Mouse (Mus musculus) intestine, embryonic 16.5 days (tissue): ENCODE results near the gene Adra2b. TPM values are rescaled to one million over a fixed set of nuclear protein-coding genes. Genes with fewer than 3 reads are reported as not detected.

ENCODE experiments used
- ATAC-seq: fragments of 200-750 bp; cut with Nextera tagmentation; 2 replicates; pipeline ENCODE4 v1.8.0; 2017; ENCODE audit warnings: moderate TSS enrichment, moderate library complexity
- H3K27ac ChIP-seq: fragments of 300-500 bp; sonication (generic); 2 replicates; pipeline ENCODE4 v1.5.1; 2014; ENCODE audit warnings: mild to moderate bottlenecking, low read length
- H3K27me3 ChIP-seq: fragments of 300-500 bp; sonication (generic); replicated peaks from 2 replicates; pipeline ENCODE4 v1.6.1; 2014; ENCODE audit warnings: low read length, control low read depth, mixed read lengths; ENCODE audit not compliant: control insufficient read depth, insufficient read depth
- H3K36me3 ChIP-seq: fragments of 300-500 bp; sonication (generic); 2 replicates; pipeline ENCODE4 v1.6.1; 2014; ENCODE audit warnings: low read length, control low read depth; ENCODE audit not compliant: control insufficient read depth, insufficient read depth
- H3K4me1 ChIP-seq: fragments of 300-500 bp; sonication (generic); 2 replicates; pipeline ENCODE4 v1.6.1; 2014; ENCODE audit warnings: low read length, control low read depth, mixed read lengths; ENCODE audit not compliant: control insufficient read depth, insufficient read depth
- H3K4me2 ChIP-seq: fragments of 300-500 bp; sonication (generic); 2 replicates; pipeline ENCODE4 v1.6.1; 2014; ENCODE audit warnings: low read depth, low read length, control low read depth
- H3K4me3 ChIP-seq: fragments of 300-500 bp; sonication (generic); 2 replicates; pipeline ENCODE4 v1.5.1; 2014; ENCODE audit warnings: mild to moderate bottlenecking, low read length
- H3K9ac ChIP-seq: fragments of 300-500 bp; sonication (generic); 2 replicates; pipeline ENCODE4 v1.6.1; 2014; ENCODE audit warnings: low read depth, low read length
- H3K9me3 ChIP-seq: fragments of 300-500 bp; sonication (generic); 2 replicates; pipeline ENCODE4 v1.6.1; 2016; ENCODE audit warnings: low read length, control low read depth; ENCODE audit not compliant: control insufficient read depth
- WGBS: fragments of 180-500 bp; shearing (Covaris S2); extraction: QIAGEN DNeasy Blood & Tissue Kit; methylation state at CpG from one replicate; pipeline ENCODE4 v1.1.7; 2014; 5-methylcytosine and 5-hydroxymethylcytosine counted together
- polyA plus RNA-seq: library from polyadenylated mRNA; unstranded; fragments of >200 nt; fragmentation: Nextera tagmentation; extraction: Ambion mirVana; gene quantifications from 2 replicates; pipeline ENCODE4 v1.2.1, GENCODE M21; 2015

Adra2b gene
- polyA plus RNA-seq, 1 experiment from 2014 or later: 2.0 TPM

GRCm38 (mm10) chr2:127337531-127337930 is 25.5 kb upstream of the Adra2b start:
- H3K9ac ChIP-seq: no peak overlapping the region
- H3K4me3 ChIP-seq: peak overlapping the region; percentile 57
- no peaks in the 10 kb centered on the region for H3K9me3 ChIP-seq
- peaks cover 7% of the 10 kb centered on the region; the same call in 1 of the 2 replicates for H3K4me1 ChIP-seq
- no peak for ATAC-seq
- 72% methylated on average over 11 of the region's 11 CpGs for WGBS
- peaks cover 19% of the 10 kb centered on the region for H3K27me3 ChIP-seq
- no peaks in the 10 kb centered on the region for H3K36me3 ChIP-seq
- no peak overlapping the region for H3K27ac ChIP-seq
- H3K4me2 ChIP-seq: no peak overlapping the region

GRCm38 (mm10) chr2:127338012-127338411 is 25.0 kb upstream of the Adra2b start:
- 64% methylated on average over 7 of the region's 7 CpGs for WGBS
- ATAC-seq: no peak
- peaks cover 7% of the 10 kb centered on the region; the same call in 1 of the 2 replicates for H3K4me1 ChIP-seq
- peaks cover 19% of the 10 kb centered on the region for H3K27me3 ChIP-seq
- H3K27ac ChIP-seq: no peak overlapping the region
- no peak overlapping the region for H3K9ac ChIP-seq
- no peak overlapping the region for H3K4me3 ChIP-seq
- no peaks in the 10 kb centered on the region for H3K36me3 ChIP-seq
- no peaks in the 10 kb centered on the region for H3K9me3 ChIP-seq
- no peak overlapping the region for H3K4me2 ChIP-seq

- no peak within 1 kb of the TSS for H3K9ac ChIP-seq
- H3K27ac ChIP-seq: no peak within 1 kb of the TSS
- no peak within 1 kb of the TSS; the same call in 1 of the 2 replicates for H3K4me3 ChIP-seq
- WGBS: 78% methylated on average over 4 of the region's 4 CpGs
- no peak within 1 kb of the TSS for H3K4me2 ChIP-seq
- peaks cover 19% of the 10 kb centered on the region for H3K27me3 ChIP-seq
- H3K9me3 ChIP-seq: no peaks in the 10 kb centered on the region
- H3K4me1 ChIP-seq: peaks cover 7% of the 10 kb centered on the region; the same call in 1 of the 2 replicates
- ATAC-seq: no peak
- H3K36me3 ChIP-seq: no peaks in the 10 kb centered on the region
Measured at GRCm38 (mm10) chr2:127338416-127338815, 24.6 kb upstream of the Adra2b start, which contains the start of gene Astl. Astl (plus strand) TSS chr2:127338639.

- no peak for ATAC-seq
- H3K9ac ChIP-seq: no peak overlapping the region
- H3K27me3 ChIP-seq: peaks cover 19% of the 10 kb centered on the region
- peaks cover 7% of the 10 kb centered on the region; the same call in 1 of the 2 replicates for H3K4me1 ChIP-seq
- WGBS: 69% methylated on average over 4 of the region's 4 CpGs
- no peak overlapping the region for H3K4me3 ChIP-seq
- H3K36me3 ChIP-seq: no peaks in the 10 kb centered on the region
- no peaks in the 10 kb centered on the region for H3K9me3 ChIP-seq
- no peak overlapping the region for H3K27ac ChIP-seq
- H3K4me2 ChIP-seq: no peak overlapping the region
Measured at GRCm38 (mm10) chr2:127338833-127339232, 24.2 kb upstream of the Adra2b start.

DNA sequence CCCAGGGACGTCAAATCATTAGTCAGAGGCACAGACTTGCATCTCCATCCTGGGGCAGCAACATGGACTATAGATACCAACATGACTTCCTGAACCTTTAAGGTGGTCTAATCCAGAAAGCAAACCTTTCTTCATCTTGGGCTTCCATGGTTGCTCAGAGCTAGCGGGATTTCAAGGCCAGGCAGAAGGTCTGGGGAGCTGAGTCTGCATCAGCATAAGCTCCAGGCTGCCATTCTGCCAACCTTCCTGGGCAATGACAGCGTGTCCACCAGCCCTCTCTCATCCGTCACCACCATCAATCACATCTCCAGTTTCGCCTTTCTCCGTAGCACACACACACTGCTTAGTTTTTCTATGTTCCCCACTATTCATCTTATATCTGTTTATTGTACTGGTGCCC is 23.7 kb upstream of the Adra2b start:
- Histone ChIP-seq H3K4me1 (peaks cover 7% of the 10 kb centered on the region; the same call in 1 of the 2 replicates), H3K9me3 (no peaks in the 10 kb centered on the region), H3K4me3 (no peak overlapping the region), H3K27ac (no peak overlapping the region), H3K4me2 (no peak overlapping the region), H3K27me3 (peaks cover 19% of the 10 kb centered on the region), H3K36me3 (no peaks in the 10 kb centered on the region), H3K9ac (no peak overlapping the region)
- whole genome bisulfite sequencing: 78% methylated on average over 6 of the region's 6 CpGs
- no peak for ATAC-seq

- Histone ChIP-seq H3K9ac (no peak overlapping the region), H3K27me3 (peaks cover 19% of the 10 kb centered on the region), H3K9me3 (no peaks in the 10 kb centered on the region), H3K4me1 (0 out of 2 replicates have a peak, but pooled peaks cover 4% of the 10 kb centered on the region), H3K4me3 (no peak overlapping the region), H3K27ac (no peak overlapping the region), H3K36me3 (no peaks in the 10 kb centered on the region), H3K4me2 (no peak overlapping the region)
- ATAC-seq: no peak
- 13% methylated on average over 3 of the region's 3 CpGs for WGBS
Measured at GRCm38 (mm10) chr2:127341159-127341558, 21.8 kb upstream of the Adra2b start.

DNA sequence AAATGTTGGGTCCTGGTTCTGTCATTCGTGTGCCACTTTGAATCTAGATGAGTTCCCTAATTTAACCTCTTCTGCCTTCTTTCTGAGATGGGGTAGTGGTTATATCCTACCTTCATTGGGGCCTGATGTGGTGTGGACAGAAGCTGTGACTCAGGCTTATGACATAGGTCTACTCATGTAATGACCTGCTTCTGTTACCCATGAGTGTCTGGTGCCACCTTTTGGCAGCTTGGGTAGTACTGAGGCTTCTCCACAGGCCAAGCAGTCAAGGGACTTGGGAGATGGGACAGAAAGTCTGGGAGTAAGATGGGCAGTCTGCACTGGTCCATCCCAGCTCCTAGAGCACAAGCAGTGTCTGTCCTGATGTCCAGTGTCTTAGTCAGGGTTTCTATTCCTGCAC is 16.7 kb upstream of the Adra2b start:
- Histone ChIP-seq H3K27ac (no peak overlapping the region), H3K9ac (no peak overlapping the region), H3K4me3 (no peak overlapping the region), H3K9me3 (no peaks in the 10 kb centered on the region), H3K4me1 (no peaks in the 10 kb centered on the region), H3K36me3 (no peaks in the 10 kb centered on the region), H3K4me2 (no peak overlapping the region), H3K27me3 (no peaks in the 10 kb centered on the region)
- ATAC-seq: no peak
- WGBS: 63% methylated on average over 1 of the region's 1 CpGs

DNA sequence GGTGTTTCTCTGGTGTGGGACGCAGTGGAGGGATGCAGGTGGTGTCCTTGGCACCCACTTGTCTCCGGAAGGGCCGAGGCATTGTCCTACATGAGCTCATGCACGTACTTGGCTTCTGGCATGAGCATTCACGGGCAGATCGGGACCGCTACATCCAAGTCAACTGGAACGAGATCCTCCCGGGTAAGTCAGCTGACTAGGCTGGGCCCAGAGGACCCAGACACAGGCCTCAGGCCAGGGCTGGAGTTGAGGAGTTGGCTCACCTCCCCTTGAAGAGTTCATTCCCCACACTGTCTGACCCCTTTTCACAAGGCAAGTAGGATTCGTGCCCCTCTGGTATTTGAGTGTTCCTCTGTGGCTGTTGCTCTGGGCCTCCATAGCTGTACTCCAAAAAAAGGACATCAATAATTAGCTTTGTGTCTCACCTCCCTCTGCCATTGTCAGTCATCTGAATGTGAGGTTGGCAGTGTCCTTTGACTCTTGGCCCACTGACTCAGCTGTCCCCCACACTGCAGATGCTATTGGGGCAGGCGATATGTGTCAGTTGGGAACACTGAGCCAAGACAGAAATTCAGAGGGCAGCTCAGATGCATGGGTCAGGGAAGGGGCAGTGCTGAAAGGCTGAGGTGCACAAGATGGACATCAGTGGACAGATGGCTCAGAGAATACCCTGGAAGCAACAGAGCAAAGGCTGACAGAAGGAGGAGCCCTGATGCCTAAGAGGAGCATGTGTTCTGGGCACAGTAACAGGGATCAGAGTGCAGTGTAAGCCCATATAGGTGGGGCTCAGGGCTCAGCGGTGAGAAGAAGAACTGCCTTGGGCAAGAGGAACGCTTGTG is 15.6 kb upstream of the Adra2b start:
- no peak for ATAC-seq
- Histone ChIP-seq H3K9me3 (no peaks in the 10 kb centered on the region), H3K27me3 (no peaks in the 10 kb centered on the region), H3K9ac (no peak overlapping the region), H3K4me2 (no peak overlapping the region), H3K4me3 (no peak overlapping the region), H3K4me1 (no peaks in the 10 kb centered on the region), H3K36me3 (no peaks in the 10 kb centered on the region), H3K27ac (no peak overlapping the region)
- WGBS: 80% methylated on average over 13 of the region's 13 CpGs

DNA sequence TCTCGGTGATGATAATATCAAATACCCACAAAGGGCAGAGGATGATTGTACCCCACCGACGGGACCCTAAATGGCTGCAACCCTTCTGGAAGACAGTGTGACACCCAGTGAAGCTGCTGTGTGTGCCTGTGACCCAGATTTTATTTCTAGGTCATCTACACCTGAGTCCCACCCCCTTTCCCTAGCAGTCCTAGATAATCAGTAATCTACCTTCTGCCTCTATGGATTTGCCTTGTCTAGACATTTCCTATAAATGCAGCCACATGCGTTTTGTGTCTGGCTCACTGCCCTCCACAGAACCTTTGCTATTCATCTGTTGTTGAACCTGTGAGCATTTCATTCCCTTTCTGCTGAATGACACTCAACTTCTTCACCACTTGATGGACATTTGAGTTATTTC is 9.1 kb upstream of the Adra2b start:
- no peaks in the 10 kb centered on the region for H3K27me3 ChIP-seq
- no peaks in the 10 kb centered on the region for H3K4me1 ChIP-seq
- H3K36me3 ChIP-seq: no peaks in the 10 kb centered on the region
- no peak overlapping the region for H3K27ac ChIP-seq
- H3K4me2 ChIP-seq: no peak overlapping the region
- no peak overlapping the region for H3K9ac ChIP-seq
- WGBS: 86% methylated on average over 4 of the region's 4 CpGs
- ATAC-seq: no peak
- no peak overlapping the region for H3K4me3 ChIP-seq
- H3K9me3 ChIP-seq: no peaks in the 10 kb centered on the region
